Mouse (Mus musculus) ovary, adult 18-20 months (tissue): ENCODE data around the gene Trpv3.

ENCODE experiments used
- DNase-seq: peaks from one replicate; pipeline ENCODE4 v3.0.0; 2022; ENCODE audit warnings: low spot score, mixed read lengths

Trpv3 gene

GRCm38 (mm10) chr11:73267267-73267666 is at the start of gene Trpv3:
Gene Trpv3 (plus strand): TSS chr11:73267388.
- no peak for DNase-seq

DNA sequence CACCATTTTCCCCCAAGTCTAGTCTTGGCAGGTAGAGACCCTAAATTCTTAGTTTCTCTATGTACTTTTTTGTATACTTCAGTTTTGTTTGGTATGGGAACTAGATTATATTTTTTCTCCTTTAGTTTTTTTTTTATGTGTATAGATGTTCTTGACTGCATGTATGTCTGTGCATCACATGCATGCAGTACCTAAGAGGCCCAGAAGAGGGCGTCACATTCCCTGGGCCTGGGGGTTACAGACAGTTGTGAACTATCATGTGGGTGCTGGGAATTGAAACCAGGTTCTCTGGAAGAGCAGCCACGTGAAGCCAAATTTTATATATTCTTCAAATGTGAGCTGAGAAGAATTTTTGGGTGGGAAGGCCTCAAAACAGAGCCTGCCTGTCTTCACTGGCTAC is 47.5 kb upstream of the Trpv3 start:
- no peak for DNase-seq

DNA sequence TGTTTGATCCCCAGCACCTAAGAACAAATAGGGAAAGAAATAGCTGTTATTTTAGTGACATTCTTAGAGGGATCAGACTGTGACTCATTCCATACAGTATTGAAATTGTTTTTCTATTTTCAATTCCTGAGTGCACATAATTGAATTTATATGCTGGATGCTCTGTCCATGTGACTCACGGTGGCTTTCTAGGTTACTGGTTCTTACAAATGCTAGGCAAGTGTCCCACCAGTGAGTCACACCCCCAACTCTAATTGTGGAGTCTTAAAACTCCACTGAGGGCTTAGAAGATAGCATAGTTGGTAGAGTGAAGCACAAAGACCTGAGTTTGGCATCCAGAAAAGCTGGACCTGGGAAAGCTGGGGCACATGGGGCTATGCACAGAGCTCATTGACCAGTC is 46.5 kb upstream of the Trpv3 start:
- DNase-seq, result no peak

DNA sequence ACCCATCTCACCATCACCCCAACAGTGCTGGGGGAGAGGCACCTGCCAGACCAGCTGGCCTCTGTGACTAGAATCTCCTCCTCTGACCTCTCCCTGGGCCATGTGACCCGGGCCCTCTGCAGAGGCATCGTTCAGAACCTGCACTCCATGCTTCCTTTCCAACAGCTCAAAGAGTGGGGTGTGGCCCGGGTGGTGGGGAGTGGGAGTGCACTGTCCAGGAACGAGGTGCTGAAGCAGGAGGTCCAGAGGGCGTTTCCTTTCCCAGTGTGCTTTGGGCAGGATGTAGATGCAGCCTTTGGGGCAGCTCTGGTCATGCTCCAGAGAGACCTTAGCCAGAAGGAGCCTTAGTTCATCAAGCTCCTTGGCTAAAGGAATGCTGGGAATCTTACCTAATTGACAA is 44.3 kb upstream of the Trpv3 start:
- no peak for DNase-seq

DNA sequence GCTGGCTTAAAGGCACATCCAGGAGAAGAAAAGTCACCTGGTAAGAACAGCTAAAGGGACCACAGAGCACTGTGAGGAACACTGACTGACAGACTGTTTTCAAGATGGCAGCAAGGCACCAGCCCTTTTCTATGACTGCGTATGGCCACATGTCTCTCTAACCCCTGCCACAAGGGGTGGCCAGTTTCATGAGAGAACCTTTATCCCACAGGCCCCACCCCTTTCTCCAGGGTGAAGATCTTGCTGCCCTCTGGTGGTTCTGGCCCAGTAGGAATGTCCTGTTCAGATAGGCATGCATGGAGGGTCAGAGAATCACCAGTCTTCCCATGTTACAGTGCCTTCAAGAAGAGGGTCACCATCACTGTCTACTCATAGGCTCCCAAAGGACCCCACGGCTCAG is 43.2 kb upstream of the Trpv3 start:
- no peak for DNase-seq

DNA sequence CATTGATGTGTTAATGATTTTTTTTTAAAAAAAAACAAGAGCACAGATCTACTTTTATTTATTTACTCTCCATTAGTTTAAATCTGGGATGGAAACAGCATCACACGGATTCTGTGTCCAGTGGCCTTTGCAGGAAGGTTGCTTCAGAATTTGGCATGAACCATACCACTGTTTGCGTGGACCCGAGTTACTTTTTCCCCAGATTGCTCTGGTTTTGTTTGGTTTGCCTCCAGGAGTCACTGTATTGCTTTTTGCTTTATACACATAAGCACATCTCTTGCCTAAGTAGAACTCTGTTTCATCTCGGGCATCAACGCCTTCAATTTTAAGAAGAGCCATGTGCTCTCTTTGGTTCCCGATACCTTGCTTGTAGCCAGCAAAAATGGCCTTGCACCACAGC is 41.3 kb upstream of the Trpv3 start:
- no peak for DNase-seq

GRCm38 (mm10) chr11:73228881-73229280 is 38.3 kb upstream of the Trpv3 start:
- DNase-seq, result no peak

DNA sequence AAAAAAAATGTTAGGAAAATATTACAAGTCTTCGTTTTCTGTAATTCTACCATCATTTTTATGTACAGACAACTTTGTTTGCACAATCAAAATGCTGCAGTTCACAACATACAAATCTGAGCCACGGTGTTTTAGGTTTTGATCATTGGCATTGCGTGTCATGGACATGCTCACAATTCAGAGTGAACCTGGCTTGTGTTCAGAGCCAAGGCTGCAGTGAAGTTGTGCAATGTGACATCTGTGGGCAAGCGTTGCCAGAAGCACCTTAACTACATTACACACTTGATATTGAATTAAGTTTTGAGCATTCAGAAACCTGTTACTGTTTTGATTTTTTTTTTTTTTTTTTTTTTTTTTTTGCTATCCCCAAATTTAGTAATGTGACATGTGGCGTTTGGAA is 37.1 kb upstream of the Trpv3 start:
- DNase-seq, result no peak

- no peak for DNase-seq
Observed at GRCm38 (mm10) chr11:73232513-73232912, 34.7 kb upstream of the Trpv3 start.

DNA sequence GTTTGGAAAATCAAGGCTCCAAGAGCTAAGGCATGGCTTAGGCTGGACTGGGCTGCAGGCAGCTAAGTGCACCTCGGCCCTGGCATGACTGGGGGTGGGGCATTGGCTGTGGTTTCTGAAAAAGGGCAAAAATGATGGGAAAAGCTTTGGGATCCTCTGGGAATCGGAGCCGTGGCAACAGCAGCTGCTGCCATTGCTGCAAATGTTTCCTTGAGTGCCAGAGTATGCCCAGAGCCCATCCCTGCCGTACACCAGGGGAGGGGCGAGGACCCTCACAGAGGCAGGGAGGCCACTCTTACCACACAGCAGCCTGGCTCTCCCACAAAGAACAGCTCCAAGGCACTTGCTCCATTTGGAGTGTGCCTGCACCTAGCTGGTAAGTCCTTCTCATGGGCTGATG is 33.2 kb upstream of the Trpv3 start, which contains the start of gene Trpv1:
Trpv1 (plus strand) TSS at position 301 of the 400 bp plus-strand sequence.
- DNase-seq, result no peak

DNA sequence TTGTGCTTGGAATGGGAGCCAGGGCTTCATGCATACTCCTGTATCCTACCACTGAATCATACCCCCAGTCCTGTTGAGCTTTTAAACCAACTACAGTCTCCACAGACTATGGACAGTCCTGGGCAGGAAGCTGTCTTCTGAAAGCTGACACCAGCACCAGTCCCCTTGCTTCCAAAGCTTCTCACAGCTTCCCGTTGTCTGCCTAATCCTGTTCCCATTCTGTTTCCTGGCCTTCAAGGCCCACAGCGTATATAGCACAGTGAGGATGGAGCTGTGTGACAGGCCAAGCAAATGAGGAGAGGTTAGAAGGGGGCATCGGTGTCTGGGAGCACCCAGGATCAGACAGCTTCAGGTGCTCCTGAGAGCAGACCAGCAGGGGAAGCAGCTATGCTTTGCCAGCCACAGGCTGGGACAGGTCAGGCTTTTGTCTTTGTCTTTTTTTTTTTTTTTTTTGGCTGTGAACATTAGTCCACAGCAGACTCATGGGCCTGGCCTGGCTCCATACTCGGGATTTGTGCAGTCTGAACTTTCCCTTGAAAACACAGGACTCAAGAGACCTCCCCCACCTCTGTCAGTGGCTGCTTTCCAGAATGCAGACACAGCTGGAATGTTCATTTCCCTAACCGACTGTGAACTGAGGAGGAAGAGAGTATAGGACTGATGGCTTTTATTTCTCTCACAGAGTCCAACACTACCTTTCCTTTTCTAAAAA is 31.0 kb upstream of the Trpv3 start:
- DNase-seq, result peak; percentile 39

GRCm38 (mm10) chr11:73236731-73237130 is 30.5 kb upstream of the Trpv3 start:
- DNase-seq, result no peak

- DNase-seq, result no peak
Observed at GRCm38 (mm10) chr11:73242199-73242598, 25.0 kb upstream of the Trpv3 start.

DNA sequence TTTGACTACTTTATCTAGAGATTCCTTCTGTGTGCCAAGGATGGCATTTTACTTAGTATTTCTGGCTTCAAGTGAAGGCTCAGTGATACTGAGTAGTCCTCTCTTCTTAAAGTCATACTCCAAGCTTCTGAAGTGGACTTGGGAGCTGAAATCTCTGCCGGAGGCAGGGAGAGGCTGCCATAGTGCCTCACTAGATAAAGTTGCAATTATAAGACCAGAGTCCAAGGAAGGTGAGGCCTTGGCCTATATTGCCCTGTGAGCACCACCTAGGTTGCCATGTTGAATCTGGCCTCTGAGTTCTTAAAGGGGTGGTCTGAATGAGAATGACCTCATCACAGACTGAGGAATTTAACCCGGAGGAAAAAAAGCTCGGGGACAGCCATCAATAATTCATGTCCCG is 24.4 kb upstream of the Trpv3 start:
- DNase-seq, result no peak

DNA sequence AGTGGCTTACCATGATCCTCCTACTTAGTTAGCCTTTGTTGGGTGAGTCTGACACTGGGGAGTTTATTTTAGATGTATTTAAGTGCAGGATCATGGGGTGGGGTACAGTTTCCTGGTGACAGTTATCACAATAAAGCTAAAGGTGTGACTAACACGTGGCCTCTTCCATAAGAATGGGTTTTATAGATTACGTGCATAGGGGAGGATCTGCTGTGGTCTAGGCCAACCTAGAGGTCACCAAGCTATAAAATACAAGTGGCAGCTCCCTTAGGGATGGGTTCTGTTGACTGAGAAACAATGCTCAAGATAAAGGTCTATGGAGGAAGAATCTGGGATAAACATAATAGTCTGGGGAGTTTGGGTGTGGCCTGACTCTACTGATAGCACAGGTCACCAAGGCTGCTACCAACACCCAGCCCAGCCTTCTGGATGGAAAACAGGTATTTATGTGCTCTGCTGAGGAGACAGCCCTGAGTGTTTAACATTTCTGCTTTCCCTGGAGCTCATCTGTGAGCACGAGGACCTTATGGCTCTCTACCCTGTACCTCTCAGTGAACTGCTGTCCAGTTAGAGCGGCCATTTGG is 9.7 kb upstream of the Trpv3 start:
- no peak for DNase-seq

DNA sequence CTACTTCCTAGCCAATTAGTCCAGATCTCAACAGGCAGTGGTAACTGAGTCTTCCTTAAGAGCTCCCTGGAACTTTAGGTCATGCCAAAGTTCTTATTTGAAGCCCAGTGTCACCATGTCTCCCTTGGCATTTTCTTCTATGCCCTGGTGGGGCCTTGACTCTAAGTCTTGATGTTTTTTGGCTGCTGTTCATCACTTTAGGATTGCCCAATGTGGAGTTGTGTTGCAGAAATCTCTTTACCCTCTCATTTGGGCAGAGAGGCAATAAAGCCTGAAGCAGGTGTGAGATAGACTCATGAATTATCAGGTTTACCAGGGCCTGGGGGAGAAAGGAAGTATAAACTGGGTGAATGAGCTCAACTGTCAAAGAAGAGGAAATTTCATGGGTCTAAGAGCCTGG is 8.5 kb upstream of the Trpv3 start:
- no peak for DNase-seq

- no peak for DNase-seq
Observed at GRCm38 (mm10) chr11:73260457-73260856, 6.7 kb upstream of the Trpv3 start.

DNA sequence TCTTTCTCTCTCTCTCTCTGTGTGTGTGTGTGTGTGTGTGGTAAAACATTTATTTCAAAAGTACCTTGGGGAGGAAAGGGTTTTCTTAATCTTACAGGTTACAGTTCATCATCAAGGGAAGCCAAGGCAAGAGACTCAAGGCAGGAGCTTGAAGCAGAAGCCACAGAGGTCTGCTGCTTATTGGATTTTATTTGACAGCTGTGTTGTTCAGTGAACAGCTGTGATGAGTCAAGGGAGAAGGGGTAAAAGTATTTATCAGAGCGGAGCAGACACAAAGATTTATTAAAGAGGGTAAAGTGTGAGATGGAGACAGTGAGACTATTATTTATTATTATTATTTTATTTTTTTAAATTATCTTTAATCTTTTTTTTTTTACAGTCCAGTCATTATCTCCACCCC is 5.8 kb upstream of the Trpv3 start:
- DNase-seq, result no peak

- DNase-seq, result no peak
Observed at GRCm38 (mm10) chr11:73274821-73275220, 7.6 kb downstream of the Trpv3 start.

GRCm38 (mm10) chr11:73280710-73281109 is 13.5 kb downstream of the Trpv3 start:
- DNase-seq, result no peak

DNA sequence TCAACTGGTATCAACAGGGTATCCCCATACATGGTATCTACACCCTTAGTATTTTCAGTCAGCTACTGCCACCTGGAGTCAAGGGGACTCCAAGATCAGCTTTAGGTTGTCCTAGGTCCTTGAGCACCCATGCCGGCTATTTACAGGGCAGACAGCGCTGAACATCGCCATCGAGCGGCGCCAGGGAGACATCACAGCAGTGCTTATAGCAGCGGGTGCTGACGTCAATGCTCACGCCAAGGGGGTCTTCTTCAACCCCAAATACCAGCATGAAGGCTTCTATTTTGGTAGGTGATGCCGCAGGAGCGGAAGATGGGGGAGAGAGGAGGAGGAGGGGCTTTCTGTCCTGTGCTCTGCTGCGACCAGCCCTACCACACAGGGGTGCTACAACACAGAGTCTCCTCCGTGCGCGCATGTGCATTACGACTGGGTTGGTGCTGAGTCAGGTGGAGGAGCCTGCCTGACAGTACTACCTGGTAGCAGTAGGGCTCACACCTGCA is 14.4 kb downstream of the Trpv3 start:
- DNase-seq, result peak; percentile 5

DNA sequence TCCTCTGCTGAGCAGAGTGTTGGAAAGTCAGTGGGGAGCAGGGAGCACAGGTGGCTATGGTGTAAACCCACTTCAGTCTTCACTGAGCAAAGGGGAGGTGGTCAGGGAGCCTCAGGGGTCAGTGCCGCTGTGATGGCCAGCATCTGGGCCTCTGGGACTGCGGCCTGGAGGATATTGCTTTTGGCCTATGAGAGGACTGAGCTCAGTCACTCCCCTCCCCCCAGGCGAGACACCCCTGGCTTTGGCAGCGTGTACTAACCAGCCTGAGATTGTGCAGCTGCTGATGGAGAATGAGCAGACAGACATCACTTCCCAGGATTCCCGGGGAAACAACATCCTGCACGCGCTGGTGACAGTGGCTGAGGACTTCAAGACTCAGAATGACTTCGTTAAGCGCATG is 16.2 kb downstream of the Trpv3 start:
- DNase-seq, result no peak

GRCm38 (mm10) chr11:73283926-73284325 is 16.7 kb downstream of the Trpv3 start:
- DNase-seq, result no peak

- no peak for DNase-seq
Observed at GRCm38 (mm10) chr11:73284351-73284750, 17.2 kb downstream of the Trpv3 start.
